Mouse (Mus musculus) activated CD4-positive, CD25-positive, alpha-beta regulatory T cell, adult 4 months (primary cell): ENCODE data around the gene Tubb2a. TPM values are rescaled to one million over a fixed set of nuclear protein-coding genes. Genes with fewer than 3 reads are reported as not detected.
A peak's percentile ranks its signal among the peaks of the same experiment; 100 is the strongest.

Source experiments
- ATAC-seq: one replicate; pipeline ENCODE4 v1.8.0; 2017
- polyA plus RNA-seq, 2 experiments: library from polyadenylated mRNA; unstranded; fragments of 100-300 nt; shearing (Covaris generic); gene quantifications; one replicate each; pipeline ENCODE4 v1.2.1; 2017

Gene Tubb2a
- polyA plus RNA-seq, 2 experiments from 2014 or later = 4.7 to 5.4 TPM

DNA sequence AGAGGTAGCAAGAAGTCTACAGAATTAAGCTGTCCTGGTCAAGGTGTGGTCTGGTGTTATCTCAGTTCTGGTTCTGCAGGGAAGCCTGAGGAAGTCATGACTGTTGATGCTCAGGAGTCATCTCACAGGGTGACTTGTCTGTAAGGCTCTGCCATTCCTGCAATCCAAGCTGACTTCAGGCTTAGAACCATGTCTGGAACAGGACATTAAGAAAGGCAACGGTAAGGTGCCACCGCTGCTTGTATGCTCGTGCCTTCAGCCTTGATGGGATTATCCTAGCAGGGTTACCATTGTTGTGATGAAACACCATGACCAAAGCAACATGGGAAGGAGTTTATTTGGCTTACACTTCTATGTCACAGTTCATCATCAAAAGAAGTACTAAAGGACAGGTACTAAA, 30.3 kb downstream of the Tubb2a start:
- no peak for ATAC-seq

DNA sequence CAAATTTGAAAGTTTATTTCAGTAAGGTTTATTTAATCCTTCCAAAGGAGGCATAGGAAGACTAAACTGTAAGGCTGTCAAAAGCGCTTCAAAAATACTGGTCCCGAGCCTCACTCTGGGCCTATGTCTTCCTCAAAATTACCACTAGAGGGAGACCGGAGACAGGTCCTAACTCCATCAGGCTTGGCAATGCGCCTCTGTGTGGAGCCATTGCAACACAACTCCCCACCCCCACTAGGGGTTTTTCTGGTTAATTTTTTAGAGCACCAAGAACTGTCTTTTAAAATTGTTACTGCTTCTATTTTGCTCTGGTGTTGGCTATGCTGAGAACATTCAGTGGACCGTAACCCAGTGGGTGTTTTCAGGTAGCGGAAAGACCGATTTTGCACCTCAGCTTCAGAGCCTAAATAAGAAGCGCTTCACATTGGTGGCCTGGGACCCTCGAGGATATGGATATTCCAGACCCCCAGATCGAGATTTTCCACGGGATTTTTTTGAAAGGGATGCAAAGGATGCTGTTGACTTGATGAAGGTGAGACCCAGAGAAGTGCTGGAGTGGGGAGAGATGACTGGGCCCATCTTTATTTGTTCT, 31.3 kb downstream of the Tubb2a start:
- ATAC-seq = peak; percentile 99

- no peak for ATAC-seq
Observed at GRCm38 (mm10) chr13:34045511-34046249, 32.1 kb downstream of the Tubb2a start.

DNA sequence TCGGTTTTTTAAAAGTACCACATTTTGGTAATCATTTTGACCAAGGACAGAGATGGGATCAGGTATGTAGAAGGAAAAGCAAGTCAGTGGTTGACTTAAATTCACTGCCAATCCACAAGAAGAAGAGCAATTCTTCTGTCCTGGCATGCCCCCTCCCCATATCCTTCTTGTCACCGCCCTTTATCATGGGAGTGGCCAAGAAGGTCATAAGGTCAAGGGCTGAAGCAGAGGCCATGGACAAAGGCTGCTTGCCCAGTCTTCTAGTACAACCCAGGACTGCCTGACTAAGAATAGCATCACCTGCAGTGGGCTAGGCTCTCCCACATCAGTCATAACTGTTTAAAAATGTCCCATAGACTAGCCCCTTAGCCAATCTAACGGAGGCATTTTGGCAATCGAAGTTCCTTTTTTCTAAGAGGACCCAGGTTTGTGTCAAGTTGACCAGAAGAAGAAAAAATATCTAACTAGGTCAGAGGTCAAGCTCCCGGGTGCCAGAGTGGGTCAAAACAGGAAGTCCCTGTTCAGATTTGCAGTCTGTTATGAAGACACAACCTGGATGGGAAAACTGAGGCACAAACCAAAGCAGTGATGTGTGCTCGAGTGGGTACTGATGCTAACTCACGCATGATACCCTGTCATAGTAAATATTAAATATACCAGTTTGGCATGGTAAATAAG, 34.0 kb downstream of the Tubb2a start:
- ATAC-seq = no peak

- ATAC-seq = no peak
Observed at GRCm38 (mm10) chr13:34040091-34040490, 37.7 kb downstream of the Tubb2a start.

DNA sequence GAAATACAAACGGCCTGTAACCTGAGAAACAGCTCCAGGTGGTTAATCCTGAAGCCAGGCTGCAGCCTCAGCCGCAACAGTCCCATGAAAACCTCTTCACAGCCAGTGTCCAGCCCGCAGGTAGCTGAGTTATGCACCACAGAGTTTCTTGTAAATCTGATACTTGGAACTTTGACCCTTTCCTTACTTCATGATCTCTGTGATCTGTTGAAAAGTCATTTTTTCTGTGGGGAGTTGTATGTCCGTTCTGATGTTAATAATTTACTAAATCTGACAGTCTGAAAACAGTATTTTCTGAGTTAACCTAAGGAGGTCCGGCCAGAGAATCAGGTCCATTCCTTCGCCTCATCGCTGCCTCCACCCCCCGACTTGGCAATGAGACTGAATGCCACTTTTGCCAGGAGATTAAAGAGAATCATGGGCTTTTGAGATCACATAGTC, 38.9 kb downstream of the Tubb2a start:
- ATAC-seq = no peak

GRCm38 (mm10) chr13:34038056-34038432, 39.8 kb downstream of the Tubb2a start:
- no peak for ATAC-seq

- ATAC-seq = peak; percentile 99
Observed at GRCm38 (mm10) chr13:34037172-34038055, 40.4 kb downstream of the Tubb2a start, which contains the start of gene Bphl. Gene Bphl (plus strand): TSS chr13:34037597.

DNA sequence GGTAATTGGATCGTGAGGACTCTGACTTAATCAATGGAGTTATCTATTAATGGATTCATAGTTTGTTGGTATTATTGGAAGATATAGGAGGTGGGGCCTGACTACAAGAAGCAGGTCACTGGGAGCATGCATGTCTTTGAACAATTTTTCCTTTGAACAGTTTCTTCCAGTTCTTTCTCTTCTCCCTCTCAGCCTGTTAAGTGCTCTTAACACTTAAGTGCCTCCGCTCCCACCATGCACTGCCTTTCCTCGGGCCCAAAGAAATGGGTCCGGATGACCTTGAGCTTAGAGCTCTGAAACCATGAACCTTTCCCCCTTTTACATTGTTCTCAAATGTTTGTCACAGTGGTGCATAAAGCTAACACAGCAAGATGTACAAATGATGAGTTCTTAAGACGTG, 41.1 kb downstream of the Tubb2a start:
- ATAC-seq = no peak

DNA sequence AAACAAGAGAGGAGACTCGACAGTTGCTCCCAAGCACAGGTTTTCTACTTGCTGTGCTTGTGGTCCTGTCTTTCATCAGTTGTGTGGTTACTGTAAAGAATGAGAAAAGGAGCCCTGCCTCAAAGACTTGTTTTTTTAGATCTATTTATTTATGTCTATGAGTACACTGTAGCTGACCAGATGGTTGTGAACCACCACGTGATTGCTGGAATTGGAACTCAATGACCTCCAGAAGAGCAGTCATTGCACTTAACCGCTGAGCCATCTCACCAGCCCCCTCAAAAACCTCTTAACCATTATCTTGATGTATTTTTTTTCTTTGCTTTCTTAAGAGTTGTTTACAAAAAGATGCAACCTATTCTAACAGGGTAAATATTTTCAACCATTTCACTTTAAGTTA, 42.4 kb downstream of the Tubb2a start:
- no peak for ATAC-seq

GRCm38 (mm10) chr13:34032041-34032440, 45.8 kb downstream of the Tubb2a start:
- no peak for ATAC-seq

Other genes starting within 250 kb of the Tubb2a start
- not detected for gene Serpinb6e, start 234.6 kb downstream of the Tubb2a start, polyA plus RNA-seq
- gene Serpinb6c, start 172.3 kb downstream of the Tubb2a start, polyA plus RNA-seq = not detected
- gene Nqo2, start 113.3 kb downstream of the Tubb2a start, polyA plus RNA-seq = 10 to 100 TPM in 1 of 2 experiments, 1 to 10 TPM in 1; 9.0 to 15.4 TPM
- gene Ripk1, start 75.6 kb downstream of the Tubb2a start, polyA plus RNA-seq = 10 to 100 TPM; 11.9 to 15.7 TPM
- 10 to 100 TPM; 36.4 to 41.2 TPM for gene Serpinb6a, start 75.2 kb downstream of the Tubb2a start, polyA plus RNA-seq
- 10 to 100 TPM; 20.0 to 25.5 TPM for gene Bphl, start 40.4 kb downstream of the Tubb2a start, polyA plus RNA-seq
- gene Tubb2b, start 52.5 kb upstream of the Tubb2a start, polyA plus RNA-seq = 1 to 10 TPM in 1 of 2 experiments, under 1 TPM in 1; 0.69 to 1.0 TPM
- gene Psmg4, start 85.0 kb upstream of the Tubb2a start, polyA plus RNA-seq = 10 to 100 TPM; 51.0 to 57.8 TPM